Mouse (Mus musculus) urinary bladder, postnatal 0 days (tissue): ENCODE results near the gene AI661453. TPM values are rescaled to one million over a fixed set of nuclear protein-coding genes. Genes with fewer than 3 reads are reported as not detected.

ENCODE experiments used
- polyA plus RNA-seq: library from polyadenylated mRNA; unstranded; fragments of >200 nt; fragmentation: Nextera tagmentation; extraction: Ambion mirVana; gene quantifications from 2 replicates; pipeline ENCODE4 v1.2.1, GENCODE M21; 2015

Gene AI661453
- polyA plus RNA-seq = 3.3 and 3.7 TPM in 2 replicates

GRCm38 (mm10) chr17:47436156-47436906, at the start of gene AI661453:
TSS of gene AI661453 (plus strand) at chr17:47436615.

GRCm38 (mm10) chr17:47400451-47400850, 36.0 kb upstream of the AI661453 start, which contains the start of gene Guca1a:
TSS of gene Guca1a (minus strand) at chr17:47400584.

GRCm38 (mm10) chr17:47436907-47437547, 612 bp downstream of the AI661453 start, which contains the start of gene 1700001C19Rik:
TSS of gene 1700001C19Rik (minus strand) at chr17:47437376.

GRCm38 (mm10) chr17:47501946-47502706, 65.7 kb downstream of the AI661453 start, which contains the start of gene Taf8:
TSS of gene Taf8 (minus strand) at chr17:47502292.

GRCm38 (mm10) chr17:47504941-47505346, 68.5 kb downstream of the AI661453 start, which contains the start of gene Ccnd3:
TSS of gene Ccnd3 (plus strand) at chr17:47505051.

Other genes with a start within 250 kb of the AI661453 start
- gene Mrps10, start 67.7 kb upstream of the AI661453 start, polyA plus RNA-seq = 65.7 and 65.8 TPM in 2 replicates
- 0.42 and 0.52 TPM in 2 replicates for gene Guca1b, start 51.2 kb upstream of the AI661453 start, polyA plus RNA-seq
- gene Guca1a, start 36.0 kb upstream of the AI661453 start, polyA plus RNA-seq = 10.1 and 11.0 TPM in 2 replicates
- gene 1700001C19Rik, start 761 bp downstream of the AI661453 start, polyA plus RNA-seq = 0.46 and 0.81 TPM in 2 replicates
- 11.9 and 12.2 TPM in 2 replicates for gene Taf8, start 65.7 kb downstream of the AI661453 start, polyA plus RNA-seq
- gene Ccnd3, start 68.4 kb downstream of the AI661453 start, polyA plus RNA-seq = 185 and 201 TPM in 2 replicates
- gene Bysl, start 174.9 kb downstream of the AI661453 start, polyA plus RNA-seq = 17.2 and 18.2 TPM in 2 replicates
- 24.0 and 24.3 TPM in 2 replicates for gene Med20, start 175.0 kb downstream of the AI661453 start, polyA plus RNA-seq
- gene Gm20517, start 175.0 kb downstream of the AI661453 start, polyA plus RNA-seq = 1.4 and 2.1 TPM in 2 replicates
- gene Usp49, start 194.1 kb downstream of the AI661453 start, polyA plus RNA-seq = 2.1 and 2.2 TPM in 2 replicates